Mouse (Mus musculus) large intestine, adult 2 months (tissue): ENCODE measurements at regions not wholly inside any gene's neighbourhood (a gene's known extent, or its start where the extent isn't known, plus 50 kb on each side); places are given as distances from the start of the nearest gene placed in this dataset.
A peak's percentile ranks its signal among the peaks of the same experiment; 100 is the strongest.

ENCODE experiments used
- DNase-seq: peaks from one replicate; pipeline ENCODE4 v3.0.0-alpha.2; 2012; ENCODE audit warnings: low read depth, low spot score
- WGBS: fragments of 180-500 bp; shearing (Covaris S2); methylation state at CpG from one replicate; pipeline ENCODE4 v1.1.7; 2018; 5-methylcytosine and 5-hydroxymethylcytosine counted together

DNA sequence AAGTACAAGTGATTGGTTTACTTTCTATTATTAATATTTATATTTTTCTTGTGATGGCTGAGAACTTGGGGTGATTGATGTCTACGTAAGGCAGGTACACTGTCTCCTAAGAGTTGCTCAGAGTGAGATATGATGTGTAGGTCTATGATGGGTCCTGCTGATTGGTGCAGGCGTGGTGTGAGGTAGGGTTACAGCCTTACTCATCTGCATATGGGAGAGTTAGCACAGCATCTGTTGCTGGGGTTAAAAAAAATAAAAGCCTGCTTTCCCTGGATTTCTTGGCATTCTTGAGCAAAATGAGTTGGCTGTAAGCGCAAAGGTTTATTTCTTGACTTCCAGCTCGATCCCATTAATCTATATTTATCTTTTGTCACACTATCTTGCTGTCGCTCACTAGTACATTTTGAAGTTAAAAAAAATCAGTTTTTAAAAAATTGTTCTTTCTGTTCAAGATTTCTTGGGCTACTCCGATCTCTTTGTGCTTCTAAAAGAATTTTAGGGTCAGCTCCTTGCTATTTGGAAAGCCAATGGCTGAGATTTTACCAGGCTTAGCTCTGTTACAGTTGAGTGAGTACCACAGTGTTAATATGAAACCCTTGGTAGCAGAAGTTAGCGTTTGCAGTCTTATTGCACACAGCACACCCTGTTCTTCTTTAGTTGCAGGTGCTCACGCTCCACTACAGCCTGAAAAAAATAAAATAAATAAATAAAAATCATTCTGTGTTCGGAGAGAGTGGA lies 482.0 kb downstream of the Plekhb2 start:
- WGBS = 75% methylated on average over 9 of the region's 9 CpGs
- no peak for DNase-seq

DNA sequence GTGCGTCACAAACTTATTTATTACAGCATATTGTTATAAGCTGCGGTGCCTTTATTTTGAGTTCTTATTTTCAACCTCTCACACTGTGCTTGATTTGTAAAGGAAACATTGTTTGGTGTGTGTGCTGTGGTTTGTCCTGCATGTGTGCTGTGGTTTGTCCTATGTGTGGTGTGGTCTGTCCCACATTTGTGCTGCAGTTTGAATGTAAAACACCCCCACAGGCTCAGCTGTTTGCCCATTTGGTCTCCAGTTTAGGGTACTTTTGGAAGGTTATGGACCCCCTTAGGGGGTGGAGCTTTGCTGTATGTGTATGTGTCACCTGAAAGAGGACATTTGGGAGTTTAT lies 482.5 kb downstream of the Plekhb2 start:
- 82% methylated on average over 2 of the region's 2 CpGs for WGBS
- DNase-seq = no peak

DNA sequence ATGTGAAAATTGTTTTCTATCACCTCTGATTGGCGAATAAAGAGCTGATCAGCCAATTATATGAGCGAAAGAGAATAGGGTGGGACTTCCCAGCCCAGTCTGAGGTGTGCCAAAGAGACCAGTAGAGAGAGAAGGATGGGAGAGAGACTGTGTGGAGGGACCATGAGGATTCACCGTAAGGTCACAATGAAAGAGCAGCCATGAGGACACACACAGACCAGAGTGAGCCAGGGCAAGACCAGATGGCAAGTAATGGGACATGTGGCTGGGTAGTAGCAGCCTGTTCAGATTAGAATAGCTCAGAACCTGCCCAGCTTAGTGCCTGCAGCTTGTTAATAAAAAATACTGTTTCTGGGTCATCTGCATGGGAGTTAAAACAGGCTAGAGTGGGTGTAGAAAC lies 487.9 kb downstream of the Plekhb2 start:
- WGBS = 92% methylated on average over 3 of the region's 3 CpGs
- no peak for DNase-seq

DNA sequence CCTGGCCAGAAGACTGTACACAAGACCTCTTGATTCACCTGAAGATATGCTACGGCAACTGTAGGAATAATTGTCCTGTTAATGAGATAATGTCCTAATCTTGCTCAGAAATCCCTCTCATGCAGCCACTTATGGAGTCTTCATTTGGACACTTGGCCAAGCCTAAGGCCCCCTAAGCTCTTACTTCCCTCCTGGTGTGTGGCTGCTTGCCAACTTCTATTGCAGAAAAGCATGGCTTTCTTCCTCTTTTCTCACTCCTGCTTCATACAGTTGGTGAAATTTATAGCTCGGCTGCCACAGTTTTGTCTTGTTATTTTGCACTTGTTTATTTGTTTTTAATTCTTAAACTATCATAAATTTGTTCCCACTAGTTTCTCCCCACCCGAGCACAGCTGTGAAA lies 488.4 kb downstream of the Plekhb2 start:
- WGBS = 42% methylated on average over 3 of the region's 3 CpGs
- DNase-seq = no peak

DNA sequence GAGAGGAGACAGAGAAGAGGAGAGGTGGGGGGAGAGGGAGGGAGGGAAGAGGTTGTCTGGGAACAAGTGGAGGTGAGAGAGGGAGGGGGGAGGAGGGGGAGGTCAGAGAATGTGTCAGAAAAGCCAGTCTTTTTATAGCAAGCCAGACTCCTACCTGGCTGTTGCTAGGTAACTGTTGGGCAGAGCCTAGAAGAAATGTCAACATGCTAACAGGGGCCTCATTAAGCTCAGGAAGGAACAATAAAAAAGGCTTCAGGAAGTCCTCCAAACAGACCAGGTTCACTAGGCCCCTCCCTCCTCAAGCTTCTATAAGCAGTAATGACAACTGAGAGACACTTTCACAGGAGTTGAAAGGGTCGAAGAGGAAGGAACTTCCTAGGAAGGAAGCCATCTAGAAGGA lies 494.8 kb downstream of the Plekhb2 start:
- no peak for DNase-seq
- WGBS = 14% methylated on average over 1 of the region's 1 CpGs

DNA sequence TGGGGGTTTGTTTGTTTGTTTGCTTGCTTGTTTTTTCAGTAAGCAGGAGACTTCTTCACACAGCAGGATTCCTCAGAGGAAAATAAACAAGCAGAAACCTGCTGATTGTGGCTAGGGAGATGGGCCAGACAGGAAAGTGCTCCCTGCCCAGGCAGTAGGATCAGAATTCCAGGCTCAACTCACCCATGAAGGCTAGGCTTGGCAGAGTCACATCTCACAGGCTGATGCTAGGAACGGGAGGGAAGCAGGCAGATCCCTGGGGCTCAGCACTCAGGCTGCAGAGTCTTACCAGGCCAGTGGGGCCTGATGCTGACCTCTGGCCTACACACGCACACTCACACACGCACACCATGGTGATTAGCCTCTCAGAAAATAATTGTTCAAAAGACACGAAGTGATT lies 498.5 kb downstream of the Plekhb2 start:
- 75% methylated on average over 4 of the region's 4 CpGs for WGBS
- DNase-seq = no peak

DNA sequence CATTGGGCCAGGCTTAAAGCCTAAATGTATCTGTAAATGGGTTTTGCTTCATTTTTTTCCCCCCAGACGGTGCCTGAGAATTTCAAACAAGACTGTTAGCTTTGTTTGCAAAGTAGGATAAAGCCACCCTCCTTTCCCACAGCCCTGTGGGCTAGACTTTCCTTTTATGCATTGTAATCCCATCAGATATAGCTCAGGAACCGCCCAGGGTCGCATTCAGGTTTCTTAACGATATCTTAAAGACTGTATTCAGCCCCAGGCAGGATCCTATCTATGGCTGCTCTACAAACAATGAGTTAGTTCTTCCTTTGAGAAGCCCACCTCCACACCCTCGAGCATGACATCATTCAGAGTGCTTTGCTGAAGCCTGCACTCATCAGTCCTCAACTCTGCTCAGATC lies 509.2 kb downstream of the Plekhb2 start:
- WGBS = 58% methylated on average over 5 of the region's 5 CpGs
- no peak for DNase-seq

DNA sequence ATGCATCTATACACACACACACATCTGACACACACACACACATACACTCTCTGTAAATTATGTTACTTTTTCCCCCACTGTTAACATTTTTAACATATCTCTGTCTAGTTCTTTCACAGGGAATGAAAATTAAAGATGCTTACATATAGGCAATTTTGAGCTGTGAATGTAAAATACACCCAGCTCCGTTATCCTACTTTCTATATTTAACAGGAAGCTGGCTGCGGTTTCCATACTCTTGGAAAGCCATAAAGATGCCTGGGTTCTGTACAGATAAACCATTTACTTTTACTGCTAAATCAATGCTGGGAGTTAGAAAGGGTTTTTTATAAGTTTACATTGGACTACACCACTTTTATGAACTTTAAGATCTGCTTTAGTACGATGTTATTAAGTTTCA lies 511.7 kb downstream of the Plekhb2 start:
- no peak for DNase-seq
- 17% methylated on average over 3 of the region's 3 CpGs for WGBS

DNA sequence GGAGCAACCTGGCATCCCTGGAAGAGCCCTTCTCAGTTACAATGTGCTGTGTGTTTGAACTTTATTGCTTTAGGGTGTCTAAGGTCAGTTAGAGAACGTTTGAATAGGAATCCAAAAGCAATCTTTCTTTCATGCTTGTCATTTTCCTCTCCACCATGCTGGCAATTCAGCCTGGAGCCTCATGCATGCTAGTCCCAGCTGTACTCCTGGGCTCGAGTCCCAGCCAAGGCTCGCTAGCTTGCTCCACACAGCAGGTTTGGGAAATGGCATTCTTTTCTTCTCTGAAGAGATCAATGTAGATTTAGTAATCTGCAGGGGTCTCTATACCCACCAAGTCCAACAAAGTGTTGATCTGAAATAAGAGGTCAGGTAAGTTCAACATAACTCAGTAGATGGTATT lies 513.1 kb downstream of the Plekhb2 start:
- WGBS = 22% methylated on average over 3 of the region's 3 CpGs
- no peak for DNase-seq

DNA sequence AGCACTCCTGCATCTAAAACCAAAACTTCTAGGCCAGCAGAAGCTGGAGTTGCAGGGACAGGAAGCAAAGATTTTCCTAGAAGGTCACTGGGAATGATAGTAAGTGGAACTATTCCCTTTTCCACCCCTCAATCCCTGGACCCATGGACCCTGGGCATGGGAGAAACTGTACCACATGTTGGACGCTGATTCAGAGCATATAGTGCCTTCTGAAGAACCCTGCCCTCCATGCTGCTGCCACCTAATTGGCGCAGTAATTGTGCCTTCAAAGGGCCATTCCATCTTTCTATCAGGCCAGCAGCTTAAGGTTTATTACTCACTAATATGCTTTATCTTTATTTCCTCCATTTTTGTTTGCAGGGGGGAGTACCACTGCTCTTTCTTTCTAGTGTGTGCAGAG lies 516.8 kb downstream of the Plekhb2 start:
- DNase-seq = no peak
- 72% methylated on average over 2 of the region's 2 CpGs for WGBS

DNA sequence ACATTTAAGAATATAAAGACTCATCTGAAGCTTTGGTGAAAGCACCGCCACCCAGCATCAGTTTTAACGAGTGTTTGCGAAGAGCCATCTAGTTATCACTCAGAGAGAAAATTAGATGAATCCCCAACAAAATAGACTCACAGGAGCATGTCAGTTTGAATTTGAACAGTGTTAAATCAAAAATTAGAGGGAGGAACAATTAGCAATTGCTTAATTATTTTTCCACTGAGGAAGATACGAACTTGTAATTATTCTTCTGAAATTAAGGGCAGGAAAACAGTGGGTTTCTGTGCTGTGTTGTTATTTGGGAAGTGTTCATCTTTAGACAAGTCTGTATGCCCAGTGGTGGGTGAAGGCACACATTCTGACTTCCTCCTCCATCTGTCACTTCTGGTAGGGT lies 523.0 kb downstream of the Plekhb2 start:
- WGBS = 91% methylated on average over 4 of the region's 4 CpGs

DNA sequence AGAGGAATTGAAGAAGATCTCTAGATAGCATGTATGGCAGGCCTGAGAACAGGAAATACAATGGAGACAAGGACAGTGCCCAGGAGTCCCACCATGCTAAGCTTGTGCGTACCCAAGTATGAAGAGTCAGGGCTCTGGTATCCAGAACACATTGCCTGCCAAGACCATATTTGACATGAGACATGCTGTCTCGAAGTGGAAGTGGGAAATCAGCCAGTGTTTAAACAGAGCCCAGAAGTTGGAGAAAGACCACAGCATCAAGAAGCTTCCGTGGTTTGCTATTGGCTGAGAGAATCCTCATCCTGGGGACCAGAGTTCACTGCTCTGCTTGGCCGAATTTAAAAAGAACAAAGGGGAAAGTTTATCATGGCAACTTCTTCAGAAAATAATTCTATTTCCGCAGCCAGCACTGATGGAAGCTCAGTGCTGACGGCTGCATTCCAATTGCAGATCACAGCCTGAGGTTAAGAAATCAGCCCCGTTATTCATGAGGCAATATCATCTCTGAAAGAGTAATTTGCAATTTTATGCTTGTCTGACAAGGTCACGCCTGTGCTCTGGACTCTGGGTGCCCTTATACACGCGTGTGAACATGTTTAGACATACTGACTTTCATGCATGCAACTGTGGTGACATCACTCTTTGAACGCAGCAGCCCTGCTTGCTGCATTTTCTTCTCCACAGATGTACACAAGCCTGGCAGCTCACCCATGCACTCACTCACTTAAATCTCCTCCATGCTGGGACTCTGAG lies 531.0 kb downstream of the Plekhb2 start:
- WGBS = 72% methylated on average over 11 of the region's 11 CpGs
- DNase-seq = no peak

More for the DNA sequence above, 523.0 kb downstream of the Plekhb2 start:
- DNase-seq = no peak

DNA sequence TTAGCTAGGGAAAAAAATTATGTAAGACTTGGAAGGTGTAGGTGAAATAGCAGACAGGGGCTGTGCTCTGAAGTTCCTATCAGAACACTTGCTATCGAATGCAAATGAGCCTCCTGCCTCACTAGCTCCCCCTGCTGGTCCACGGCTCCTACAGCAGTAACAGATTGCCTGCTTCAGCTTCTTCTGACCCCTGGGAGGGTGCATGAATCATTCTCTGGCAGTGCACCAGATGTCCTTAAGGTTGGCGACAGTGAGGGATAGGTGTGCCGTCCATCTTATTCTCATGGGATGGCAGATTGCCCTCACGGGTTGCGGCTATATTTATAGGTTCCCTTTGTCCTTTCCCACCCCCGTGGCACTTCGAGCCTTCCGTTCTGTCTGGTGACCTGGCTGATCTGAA lies 535.7 kb downstream of the Plekhb2 start:
- WGBS = 12% methylated on average over 9 of the region's 9 CpGs

DNA sequence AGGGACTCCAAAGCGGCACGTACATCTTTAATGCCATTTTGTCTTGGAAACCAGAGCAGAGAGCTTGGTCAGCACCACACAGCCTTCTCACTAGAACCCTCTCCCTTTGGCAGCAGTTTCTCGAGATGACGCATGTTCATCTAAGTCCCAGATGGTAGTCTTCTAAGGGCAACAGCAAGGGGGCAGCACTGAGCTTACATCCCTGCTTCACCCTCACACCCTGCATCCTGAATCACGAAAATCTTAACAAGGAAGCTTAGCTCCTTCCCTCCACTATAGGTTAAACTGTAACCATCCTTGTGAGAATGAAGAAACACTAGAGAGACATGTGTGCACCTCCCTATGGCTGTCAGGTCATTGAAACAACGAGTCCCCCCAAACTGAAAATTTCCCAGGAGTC lies 538.4 kb downstream of the Plekhb2 start:
- peak; percentile 13 for DNase-seq
- 35% methylated on average over 6 of the region's 6 CpGs for WGBS

More for the DNA sequence above, 535.7 kb downstream of the Plekhb2 start:
- DNase-seq = peak; percentile 57

DNA sequence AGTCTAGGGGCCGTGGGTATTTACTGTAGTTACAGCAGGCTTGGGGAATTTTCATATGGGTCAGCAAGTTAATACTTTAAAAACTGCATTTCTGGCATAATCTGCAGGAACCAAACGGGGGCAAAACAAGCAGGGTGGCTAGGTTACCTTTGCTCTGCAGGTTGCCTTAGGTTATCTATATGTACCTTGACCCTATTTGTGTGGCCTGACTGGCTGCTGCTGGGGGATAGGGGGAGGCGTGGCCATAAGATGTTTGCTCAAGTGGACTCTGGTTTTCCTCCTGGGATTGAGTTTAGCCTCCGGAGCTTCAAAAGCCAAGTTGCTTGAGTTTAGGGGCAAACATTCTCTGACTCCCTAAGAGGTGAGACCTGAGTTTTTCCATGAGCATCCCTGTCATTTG lies 540.6 kb downstream of the Plekhb2 start:
- no peak for DNase-seq
- WGBS = 32% methylated on average over 4 of the region's 4 CpGs

DNA sequence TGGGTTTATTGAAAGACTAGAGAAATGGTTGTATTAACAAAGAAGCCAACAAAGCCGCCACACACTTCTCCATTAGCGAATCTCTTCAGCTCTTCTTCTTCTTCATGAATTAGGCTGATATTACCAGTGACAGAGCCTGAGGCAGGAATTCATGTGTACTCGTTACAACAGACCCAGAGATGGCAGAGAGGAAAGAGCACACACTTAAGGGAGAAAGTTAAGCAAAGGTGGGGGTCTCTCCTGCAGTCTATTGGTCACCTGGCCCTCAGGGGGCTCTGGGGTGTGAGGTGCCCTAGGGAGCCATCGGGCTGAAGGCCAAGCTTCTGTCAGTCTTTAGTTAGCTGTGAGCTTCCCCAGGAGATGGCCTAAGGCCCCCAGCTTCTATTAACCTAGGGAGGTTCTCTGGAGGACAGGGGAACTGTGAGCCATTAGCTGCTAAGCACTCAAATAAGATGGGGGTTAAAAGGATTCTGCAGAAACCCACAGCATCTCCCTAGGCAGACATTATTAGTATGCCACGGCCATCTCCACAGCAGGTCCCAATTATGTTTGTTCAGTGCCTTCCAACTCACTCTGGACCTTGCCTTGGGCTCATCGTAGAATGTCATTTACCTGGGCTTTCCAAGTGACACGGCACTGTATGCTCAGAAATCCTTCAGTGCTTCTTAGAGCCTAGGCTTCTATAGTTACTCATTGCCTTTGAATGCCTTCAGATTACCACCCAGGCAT lies 541.2 kb downstream of the Plekhb2 start:
- DNase-seq = no peak
- WGBS = 83% methylated on average over 7 of the region's 7 CpGs

DNA sequence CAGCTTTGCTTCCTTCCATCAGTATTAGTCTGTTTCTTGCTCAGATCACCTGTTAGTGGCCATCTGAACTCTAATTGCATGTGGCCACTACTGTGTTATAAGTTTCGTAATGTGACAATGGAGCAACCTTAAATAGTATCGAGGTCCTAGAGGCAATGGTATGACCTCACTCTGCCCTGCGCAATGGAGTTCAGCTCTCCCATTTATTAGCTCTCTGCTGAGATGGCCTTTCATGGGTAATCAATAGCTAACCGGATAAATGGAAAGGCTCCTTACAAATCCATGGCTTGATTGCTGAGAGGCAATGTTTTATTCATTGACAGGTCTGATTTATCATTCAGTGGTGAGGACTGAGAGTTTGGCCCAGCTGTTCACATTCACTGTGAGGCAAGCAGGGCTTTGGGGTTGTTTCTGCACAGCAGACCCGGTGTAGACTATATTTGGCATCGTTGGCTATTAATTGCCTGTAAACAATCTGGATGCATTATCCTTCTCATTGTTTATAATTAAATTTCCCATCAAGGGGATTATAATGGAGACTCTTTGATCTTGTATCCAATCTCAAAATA lies 543.9 kb downstream of the Plekhb2 start:
- DNase-seq = no peak
- WGBS = 87% methylated on average over 6 of the region's 6 CpGs

DNA sequence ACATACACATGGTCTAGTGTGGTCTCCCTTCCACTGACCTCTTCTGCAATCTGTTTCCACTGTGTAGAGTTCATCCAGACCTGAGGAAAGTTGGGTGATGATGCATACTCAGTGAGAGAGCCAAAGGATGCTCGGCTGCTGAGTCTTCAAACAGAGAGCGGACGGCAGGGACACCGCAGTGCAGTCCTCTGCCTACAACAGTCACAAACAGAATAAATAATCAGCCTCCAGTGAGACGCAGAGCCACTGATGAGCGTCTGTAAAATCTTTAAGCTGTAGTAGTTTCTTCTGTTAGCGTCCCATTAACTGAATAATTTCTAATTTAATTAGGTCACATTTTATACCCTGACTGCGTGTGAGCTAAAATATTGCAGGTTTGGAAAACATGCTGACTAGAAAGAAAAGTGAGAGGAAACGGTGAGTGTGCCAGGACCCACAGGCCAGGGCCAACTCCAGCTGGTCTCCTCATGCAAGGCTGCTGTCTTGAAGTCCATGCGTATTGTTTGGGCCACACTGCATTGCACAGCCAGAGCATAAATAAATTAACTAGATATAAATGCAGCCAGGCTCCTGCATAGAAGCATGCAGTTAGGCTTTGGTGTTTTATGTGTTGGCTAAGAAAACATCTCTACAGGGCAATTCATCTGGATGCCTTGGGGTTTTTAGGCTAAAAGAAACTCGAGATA lies 551.0 kb downstream of the Plekhb2 start:
- 72% methylated on average over 11 of the region's 11 CpGs for WGBS
- no peak for DNase-seq

DNA sequence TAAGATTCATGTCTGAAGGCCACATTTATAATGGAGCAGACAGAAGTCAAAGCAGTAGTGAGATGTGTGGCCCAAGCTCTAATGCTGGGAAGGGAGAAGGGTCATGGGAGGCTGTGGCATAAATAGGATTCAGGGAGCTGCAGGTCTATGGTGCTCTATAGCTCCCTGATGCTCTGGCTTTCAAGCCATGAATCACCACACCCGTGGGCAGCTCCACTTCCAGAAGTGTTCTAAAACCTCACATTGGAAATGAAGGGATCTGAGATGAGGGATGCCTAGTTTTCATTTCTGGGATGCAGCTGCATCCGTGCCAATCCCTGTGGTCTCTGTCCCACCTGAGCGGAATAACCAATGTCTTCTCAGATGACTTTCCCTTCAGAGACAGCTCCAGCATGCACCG lies 553.2 kb downstream of the Plekhb2 start:
- WGBS = 92% methylated on average over 4 of the region's 4 CpGs
- DNase-seq = no peak

DNA sequence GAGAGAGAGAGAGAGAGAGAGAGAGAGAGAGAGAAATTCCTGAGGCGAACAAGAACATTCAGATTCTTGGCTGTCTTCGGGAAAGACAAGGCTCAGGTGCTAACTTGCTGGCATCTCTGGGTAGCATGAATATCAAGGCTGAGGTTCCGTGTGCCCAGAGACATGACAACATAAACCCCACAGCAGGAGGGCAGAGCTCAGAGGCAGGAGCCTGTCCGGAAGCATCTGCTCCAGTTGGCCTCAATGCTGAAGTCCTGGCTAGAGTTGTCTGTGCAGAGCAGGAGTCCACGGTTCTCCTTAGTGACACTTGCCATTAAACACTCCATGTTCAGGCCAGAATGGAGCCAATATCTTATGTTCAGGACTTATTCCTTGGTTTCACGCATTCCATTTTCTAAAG lies 555.6 kb downstream of the Plekhb2 start:
- 78% methylated on average over 6 of the region's 6 CpGs for WGBS
- no peak for DNase-seq
